Mouse (Mus musculus): ENCODE measurements around the gene Evx2.

GRCm38 (mm10) chr2:74642431-74642830, 16.9 kb downstream of the Evx2 start:
- TF ChIP-seq CTCF (conservative IDR thresholded peaks at IDR 0.05; ENCODE audit: low read length) (no peak), POU5F1 (IDR thresholded peaks at IDR 0.05; ENCODE audit: borderline replicate concordance, low read length) (no peak)
